30 mouse cellular contexts compared by ENCODE assay signal in genomic region chr11:106480530-106480885, GRCm38 (mm10). TPM values are rescaled to one million over a fixed set of nuclear protein-coding genes. Genes with fewer than 3 reads are reported as not detected.
DNase-seq lines count a peak whose midpoint lies in the region; ATAC-seq and TF ChIP-seq lines count a peak whose summit lies in the region.
"Had no signal": no experiment of that assay in that cellular context is flagged by ENCODE, and none has a peak within 500 bp of the region (broad histone marks: within the 10 kb centered on the region; RNA-seq: fewer than 3 reads in every experiment).

No protein-coding gene starts in this region.

- no peaks in the 10 kb centered on the region for H3K36me3 ChIP-seq in liver, postnatal 0 days (replicated peaks; ENCODE audit: insufficient read depth, low read length)
- no peaks in the 10 kb centered on the region for H3K36me3 ChIP-seq in liver, embryonic 12.5 days
- peaks cover 14 to 15% of the 10 kb centered on the region in 2 experiments for H3K36me3 ChIP-seq in CH12.LX (replicated peaks in 1 of 2; ENCODE audit: control insufficient read depth in 1 of 2, insufficient read depth in 1 of 2, low read length in 1 of 2)
- no peaks in the 10 kb centered on the region for H3K36me3 ChIP-seq in macrophage (ENCODE audit: inconsistent target)
- no peaks in the 10 kb centered on the region for H3K36me3 ChIP-seq in small intestine, adult 2 months (ENCODE audit: control insufficient read depth, insufficient read depth, low read length)
- H3K36me3 ChIP-seq: embryonic facial prominence, embryonic 13.5 days; forebrain, embryonic 10.5 days; heart, embryonic 13.5 days; kidney, embryonic 15.5 days; liver, embryonic 15.5 days; midbrain, embryonic 12.5 days; neural tube, embryonic 15.5 days had no signal

- in situ Hi-C loops in CH12.LX (cut with MboI; ENCODE audit: low pct_ligation_motif_present, low pct_unique_long_range_greater_than_20kb, low sequenced_read_pairs): loop anchor here (5.0 kb wide), 1 partner anchor 63 kb away; no protein-coding TSS in a partner anchor

- peaks cover 28% of the 10 kb centered on the region for H3K4me1 ChIP-seq in liver, postnatal 0 days (ENCODE audit: insufficient read depth)
- H3K4me1 ChIP-seq in liver, embryonic 12.5 days: peaks cover 60% of the 10 kb centered on the region
- H3K4me1 ChIP-seq in CH12.LX (ENCODE audit: control insufficient read depth in 1 of 2, insufficient read depth in 2 of 2): peaks cover 17 to 64% of the 10 kb centered on the region in 2 experiments
- H3K4me1 ChIP-seq in small intestine, adult 2 months (ENCODE audit: control insufficient read depth, insufficient read depth, insufficient read length, low read length): peaks cover 15% of the 10 kb centered on the region
- H3K4me1 ChIP-seq: forebrain, embryonic 10.5 days; neural tube, embryonic 15.5 days had no signal

- peaks cover 99% of the 10 kb centered on the region for H3K79me2 ChIP-seq in CH12.LX (replicated peaks; ENCODE audit: control insufficient read depth, extremely low read depth, insufficient read depth, poor library complexity, severe bottlenecking)
- peaks cover 100% of the 10 kb centered on the region for H3K79me2 ChIP-seq in macrophage (ENCODE audit: inconsistent target)

- no peaks in the 10 kb centered on the region for H3K9me3 ChIP-seq in liver, postnatal 0 days (ENCODE audit: low read length)
- no peaks in the 10 kb centered on the region for H3K9me3 ChIP-seq in liver, embryonic 12.5 days (replicated peaks)
- H3K9me3 ChIP-seq in CH12.LX (replicated peaks; ENCODE audit: low read length): peaks cover 14% of the 10 kb centered on the region
- H3K9me3 ChIP-seq: embryonic facial prominence, embryonic 13.5 days; forebrain, embryonic 10.5 days; heart, embryonic 13.5 days; kidney, embryonic 15.5 days; liver, embryonic 15.5 days; midbrain, embryonic 12.5 days; neural tube, embryonic 15.5 days had no signal

- H3K27me3 ChIP-seq in liver, postnatal 0 days (ENCODE audit: insufficient read depth, low read length): no peaks in the 10 kb centered on the region
- no peaks in the 10 kb centered on the region for H3K27me3 ChIP-seq in liver, embryonic 12.5 days (replicated peaks)
- H3K27me3 ChIP-seq in CH12.LX (replicated peaks): no peaks in the 10 kb centered on the region
- H3K27me3 ChIP-seq in small intestine, adult 2 months (ENCODE audit: control insufficient read depth, insufficient read depth, low read length): no peaks in the 10 kb centered on the region
- H3K27me3 ChIP-seq: embryonic facial prominence, embryonic 13.5 days; heart, embryonic 13.5 days; kidney, embryonic 15.5 days; liver, embryonic 15.5 days; midbrain, embryonic 12.5 days; neural tube, embryonic 15.5 days had no signal

- dilution Hi-C loops in CH12.LX (cut with MboI; ENCODE audit: extremely low pct_ligation_motif_present, extremely low pct_unique_long_range_greater_than_20kb, low sequenced_read_pairs): no loop called here

- H3K4me3 ChIP-seq in liver, postnatal 0 days (ENCODE audit: low read depth, low read length): no peak overlapping the region
- no peak overlapping the region for H3K4me3 ChIP-seq in liver, embryonic 12.5 days
- H3K4me3 ChIP-seq in CH12.LX (replicated peaks in 1 of 3; ENCODE audit: low read depth in 2 of 3, low read length in 2 of 3, poor library complexity in 1 of 3) (no peak overlapping the region), macrophage (ENCODE audit: inconsistent target) (no peak overlapping the region)
- H3K4me3 ChIP-seq in small intestine, adult 2 months (ENCODE audit: low read depth, low read length): no peak overlapping the region
- no peak overlapping the region for H3K4me3 ChIP-seq in layer of hippocampus, adult 2 months
- H3K4me3 ChIP-seq: embryonic facial prominence, embryonic 13.5 days; forebrain, embryonic 10.5 days; gastrocnemius, adult 2 months; heart, adult 2 months; heart, embryonic 13.5 days; kidney, embryonic 15.5 days; liver, embryonic 15.5 days; midbrain, embryonic 12.5 days; neural tube, embryonic 15.5 days had no signal

- TF ChIP-seq POLR2A in CH12.LX (IDR thresholded peaks at IDR 0.05; ENCODE audit: low read depth, low read length): no peak
- TF ChIP-seq POLR2A in small intestine, adult 2 months (IDR thresholded peaks at IDR 0.05; ENCODE audit: low read depth, low read length): no peak

- peak; percentile 5; the same call in 1 of the 2 replicates for ATAC-seq in liver, postnatal 0 days
- no peak for ATAC-seq in liver, embryonic 12.5 days
- ATAC-seq: forebrain, embryonic 16.5 days; hindbrain, embryonic 16.5 days had no signal

- TF ChIP-seq CTCF in liver, postnatal 0 days (IDR thresholded peaks at IDR 0.05; ENCODE audit: low read depth): no peak
- no peak for TF ChIP-seq CTCF in CH12.LX (conservative IDR thresholded peaks at IDR 0.05 in 1 of 2, IDR thresholded peaks at IDR 0.05 in 1 of 2; ENCODE audit: low read depth in 2 of 2, low read length in 2 of 2)
- no peak for TF ChIP-seq CTCF in small intestine, adult 2 months (IDR thresholded peaks at IDR 0.05; ENCODE audit: extremely low read depth, insufficient read length, insufficient replicate concordance, low read depth, low read length)
- TF ChIP-seq CTCF in layer of hippocampus, adult 2 months (conservative IDR thresholded peaks at IDR 0.05): no peak

- no peak overlapping the region for H3K9ac ChIP-seq in liver, postnatal 0 days (replicated peaks)
- no peak overlapping the region for H3K9ac ChIP-seq in liver, embryonic 12.5 days
- peak overlapping the region; percentile 14; the same call in 1 of the 2 replicates for H3K9ac ChIP-seq in CH12.LX (ENCODE audit: insufficient read depth, low read depth)
- H3K9ac ChIP-seq: embryonic facial prominence, embryonic 13.5 days; heart, embryonic 13.5 days; kidney, embryonic 15.5 days; liver, embryonic 15.5 days; midbrain, embryonic 12.5 days; neural tube, embryonic 15.5 days had no signal

- no peak for TF ChIP-seq EP300 in liver, postnatal 0 days (IDR thresholded peaks at IDR 0.05; ENCODE audit: low read depth)
- no peak for TF ChIP-seq EP300 in CH12.LX (IDR thresholded peaks at IDR 0.05; ENCODE audit: low read length)

- 34% methylated on average over 3 of the region's 3 CpGs for WGBS in liver, postnatal 0 days (ENCODE audit: insufficient replicate concordance)
- WGBS in liver, embryonic 12.5 days (ENCODE audit: insufficient replicate concordance): 53% methylated on average over 3 of the region's 3 CpGs
- WGBS in macrophage (ENCODE audit: missing documents): 0% methylated on average over 3 of the region's 3 CpGs
- 53% methylated on average over 3 of the region's 3 CpGs for WGBS in small intestine, adult 2 months

- no peak for TF ChIP-seq RAD21 in CH12.LX (IDR thresholded peaks at IDR 0.05; ENCODE audit: low read depth, low read length)

- peak overlapping the region; percentile 49; the same call in 1 of the 2 replicates for H3K27ac ChIP-seq in liver, postnatal 0 days (ENCODE audit: low read depth)
- H3K27ac ChIP-seq in liver, embryonic 12.5 days: no peak overlapping the region
- H3K27ac ChIP-seq in CH12.LX (ENCODE audit: insufficient read depth, low read depth) (peak overlapping the region; percentile 76), macrophage (peak overlapping the region; percentile 58)
- H3K27ac ChIP-seq in small intestine, adult 2 months (ENCODE audit: insufficient read depth, low read depth, low read length): peak overlapping the region; percentile 33; the same call in 1 of the 2 replicates
- no peak overlapping the region for H3K27ac ChIP-seq in layer of hippocampus, adult 2 months
- H3K27ac ChIP-seq: embryonic facial prominence, embryonic 13.5 days; forebrain, embryonic 10.5 days; gastrocnemius, adult 2 months; heart, adult 2 months; heart, embryonic 13.5 days; kidney, embryonic 15.5 days; midbrain, embryonic 12.5 days; neural tube, embryonic 15.5 days; stomach, postnatal 0 days had no signal

- no peak for DNase-seq in liver, postnatal 0 days
- DNase-seq in CH12.LX (ENCODE audit: extremely low read depth): no peak
- DNase-seq in layer of hippocampus, adult 2 months (ENCODE audit: low spot score in 2 of 2): no peak
- no peak for DNase-seq in spleen, postnatal 10 days (ENCODE audit: low spot score in 2 of 2)
- DNase-seq: adrenal gland, postnatal 10 days; cerebellum, adult 11 months; cerebellum, adult 9-11 months; gastrocnemius, adult 2 months; gastrocnemius, postnatal 36 days; heart, adult 2 months; kidney, adult 18-20 months; kidney, postnatal 25 days; lung, postnatal 4 days; right cerebral cortex, postnatal 25 days; spleen, adult 18-20 months; thymus, adult 18-20 months; thymus, postnatal 4 days had no signal

- H3K4me2 ChIP-seq in liver, postnatal 0 days (ENCODE audit: low read depth, low read length): no peak overlapping the region
- H3K4me2 ChIP-seq in liver, embryonic 12.5 days: no peak overlapping the region
- peak overlapping the region; percentile 70 for H3K4me2 ChIP-seq in CH12.LX (ENCODE audit: insufficient read depth, low read depth, poor library complexity, severe bottlenecking)
- H3K4me2 ChIP-seq: embryonic facial prominence, embryonic 13.5 days; heart, embryonic 13.5 days; kidney, embryonic 15.5 days; liver, embryonic 15.5 days; midbrain, embryonic 12.5 days; neural tube, embryonic 15.5 days had no signal

TF ChIP-seq in CH12.LX, 34 proteins besides CTCF, POLR2A, EP300 and RAD21:
- peak; percentile 18; the same call in 1 of the 2 replicates for TF ChIP-seq MXI1 (IDR thresholded peaks at IDR 0.05; ENCODE audit: low read depth, low read length)
- no peak; the same call in 1 of the 2 replicates for TF ChIP-seq CHD1 (IDR thresholded peaks at IDR 0.05; ENCODE audit: low read depth, low read length)
- 0 out of 2 replicates have a peak, but pooled peaks have one; percentile 6 for TF ChIP-seq SIN3A (IDR thresholded peaks at IDR 0.05; ENCODE audit: low read length)

RNA-seq across cellular contexts. Expression of gene Ern1, which starts 7.1 kb away (rescaled TPM):
- polyA plus RNA-seq in liver, postnatal 0 days (2015; fragmentation: Nextera tagmentation; extraction: Ambion mirVana): 1.9 and 2.9 TPM in 2 replicates
- polyA plus RNA-seq in liver, embryonic 12.5 days (2016; fragmentation: Nextera tagmentation; extraction: Ambion mirVana): 6.7 and 6.8 TPM in 2 replicates
- 15.2 and 21.7 TPM in 2 replicates for total RNA-seq in CH12.LX (2012; rRNA removed)
- 3.0 TPM in 2 replicates for total RNA-seq in CH12.LX (2014; rRNA removed)
- polyA plus RNA-seq in CH12.LX (2012; ENCODE audit: insufficient read length, low read depth): 6.9 and 7.7 TPM in 2 replicates
- 100 to 1,000 TPM; 107 to 506 (median 204) TPM for total RNA-seq in macrophage (2018; cell fraction: chromatin; rRNA removed)
- total RNA-seq in macrophage (2018; cell fraction: cytosol; rRNA removed): 10 to 100 TPM; 25.3 to 66.2 (median 31.2) TPM
- total RNA-seq in macrophage (2018; cell fraction: nucleus; rRNA removed): 100 to 1,000 TPM in 24 of 26 experiments, 10 to 100 TPM in 2; 74.2 to 310 (median 147) TPM
- 17.0 to 28.6 TPM (median 18.0 TPM) in 3 replicates for polyA plus RNA-seq in macrophage (2018)
- 14.2 and 31.2 TPM in 2 replicates for polyA plus RNA-seq in small intestine, adult 2 months (2012; rRNA removed)
- 10 to 100 TPM; 11.2 to 11.8 TPM for total RNA-seq in layer of hippocampus, adult 2 months (2021)

Comparison
In these comparisons a context has a peak if more than half of its experiments do, and no peak if none do; other contexts are left out.
1. H3K27ac ChIP-seq: peak in liver, postnatal 0 days (single experiment), CH12.LX (single experiment), macrophage (single experiment) and small intestine, adult 2 months (single experiment); none in liver, embryonic 12.5 days (single experiment) and layer of hippocampus, adult 2 months (single experiment).